Mouse (Mus musculus): ENCODE results near the gene Krt19. TPM values are rescaled to one million over a fixed set of nuclear protein-coding genes. Genes with fewer than 3 reads are reported as not detected.

Gene Krt19
- total RNA-seq, 1 experiment from 2014 or later, result not detected

Other genes starting within 250 kb of the Krt19 start
- not detected in 2 replicates for gene Krtap31-1, start 240.7 kb downstream of the Krt19 start, total RNA-seq (2017)
- gene Gm11565, start 233.9 kb downstream of the Krt19 start, total RNA-seq (2017), result not detected in 2 replicates
- gene Krtap31-2, start 212.4 kb downstream of the Krt19 start, total RNA-seq (2017), result not detected in 2 replicates
- not detected in 2 replicates for gene Krtap9-5, start 200.2 kb downstream of the Krt19 start, total RNA-seq (2017)
- gene Krtap29-1, start 169.6 kb downstream of the Krt19 start, total RNA-seq (2017), result not detected in 2 replicates
- gene Krtap16-1, start 162.1 kb downstream of the Krt19 start, total RNA-seq (2017), result not detected in 2 replicates
- not detected in 2 replicates for gene Krtap17-1, start 154.7 kb downstream of the Krt19 start, total RNA-seq (2017)
- gene Krt33a, start 132.5 kb downstream of the Krt19 start, total RNA-seq (2017), result not detected in 2 replicates
- gene Krt33b, start 118.8 kb downstream of the Krt19 start, total RNA-seq (2017), result not detected in 2 replicates
- not detected in 2 replicates for gene Krt34, start 107.1 kb downstream of the Krt19 start, total RNA-seq (2017)
- gene Krt31, start 98.1 kb downstream of the Krt19 start, total RNA-seq (2017), result not detected in 2 replicates
- gene Krt32, start 60.4 kb downstream of the Krt19 start, total RNA-seq (2017), result not detected in 2 replicates
- gene Krt35, start 52.4 kb downstream of the Krt19 start, total RNA-seq (2017), result not detected in 2 replicates
- gene Krt36, start 43.0 kb downstream of the Krt19 start, total RNA-seq (2017), result not detected in 2 replicates
- gene Krt13, start 27.1 kb downstream of the Krt19 start, total RNA-seq (2017), result not detected in 2 replicates
- gene Krt15, start 12.7 kb downstream of the Krt19 start, total RNA-seq (2017), result not detected in 2 replicates
- gene Krt9, start 44.6 kb upstream of the Krt19 start, total RNA-seq (2017), result not detected in 2 replicates
- not detected in 2 replicates for gene Krt14, start 58.9 kb upstream of the Krt19 start, total RNA-seq (2017)
- gene Krt16, start 100.2 kb upstream of the Krt19 start, total RNA-seq (2017), result not detected in 2 replicates
- 0.44 TPM in 1 of 2 replicates, not detected in the other for gene Krt17, start 112.4 kb upstream of the Krt19 start, total RNA-seq (2017)
- not detected in 2 replicates for gene Krt42, start 121.2 kb upstream of the Krt19 start, total RNA-seq (2017)
- gene Eif1, start 171.2 kb upstream of the Krt19 start, total RNA-seq (2017), result 225 and 235 TPM in 2 replicates
- not detected in 2 replicates for gene Gast, start 185.7 kb upstream of the Krt19 start, total RNA-seq (2017)
- 0.88 TPM in 1 of 2 replicates, not detected in the other for gene Hap1, start 207.5 kb upstream of the Krt19 start, total RNA-seq (2017)
- 2.1 and 9.9 TPM in 2 replicates for gene Jup, start 249.1 kb upstream of the Krt19 start, total RNA-seq (2017)

Data from hematopoietic stem cell, adult 5-6 weeks (primary cell).